Mouse (Mus musculus) cerebellum, postnatal 4 days (tissue): ENCODE measurements around the gene Gm20388.

Experiments
- DNase-seq, 2 experiments: peaks; one replicate each; pipeline ENCODE4 v3.0.0; 2022; ENCODE audit warnings: low spot score in 2 of 2, mixed read lengths in 1 of 2

Gm20388 gene

GRCm38 (mm10) chr8:122784756-122785155 is 2874.1 kb downstream of the Gm20388 start:
- DNase-seq, result no peak

- no peak for DNase-seq
Measured at GRCm38 (mm10) chr8:122789796-122790195, 2879.2 kb downstream of the Gm20388 start.

- DNase-seq, result peak in 1 of 2 experiments; percentile 71
Measured at GRCm38 (mm10) chr8:122793375-122794174, 2882.9 kb downstream of the Gm20388 start.

GRCm38 (mm10) chr8:122794175-122794454 is 2883.5 kb downstream of the Gm20388 start:
- no peak for DNase-seq

GRCm38 (mm10) chr8:122803906-122804761 is 2893.5 kb downstream of the Gm20388 start:
- DNase-seq, result no peak

GRCm38 (mm10) chr8:122805349-122805748 is 2894.7 kb downstream of the Gm20388 start:
- peak; percentile 50 to 84 for DNase-seq

GRCm38 (mm10) chr8:122806956-122807538 is 2896.4 kb downstream of the Gm20388 start:
- DNase-seq, result peak in 1 of 2 experiments; percentile 47

- DNase-seq, result no peak
Measured at GRCm38 (mm10) chr8:122807907-122808306, 2897.3 kb downstream of the Gm20388 start.

GRCm38 (mm10) chr8:122810376-122810775 is 2899.7 kb downstream of the Gm20388 start:
- no peak for DNase-seq

GRCm38 (mm10) chr8:122811870-122812494 is 2901.3 kb downstream of the Gm20388 start:
- no peak for DNase-seq

- no peak for DNase-seq
Measured at GRCm38 (mm10) chr8:122812610-122813250, 2902.1 kb downstream of the Gm20388 start.

- DNase-seq, result no peak
Measured at GRCm38 (mm10) chr8:122814608-122815007, 2904.0 kb downstream of the Gm20388 start.

GRCm38 (mm10) chr8:122816965-122817364 is 2906.3 kb downstream of the Gm20388 start:
- DNase-seq, result no peak

GRCm38 (mm10) chr8:122817724-122818496 is 2907.3 kb downstream of the Gm20388 start:
- no peak for DNase-seq

- DNase-seq, result no peak
Measured at GRCm38 (mm10) chr8:122819776-122820175, 2909.1 kb downstream of the Gm20388 start.

- DNase-seq, result no peak
Measured at GRCm38 (mm10) chr8:122824571-122824970, 2913.9 kb downstream of the Gm20388 start.

- no peak for DNase-seq
Measured at GRCm38 (mm10) chr8:122824986-122825385, 2914.3 kb downstream of the Gm20388 start.

- DNase-seq, result no peak
Measured at GRCm38 (mm10) chr8:122825408-122825807, 2914.8 kb downstream of the Gm20388 start.

- DNase-seq, result no peak
Measured at GRCm38 (mm10) chr8:122829396-122829795, 2918.8 kb downstream of the Gm20388 start.

- peak; percentile 98 for DNase-seq
Measured at GRCm38 (mm10) chr8:122830349-122831061, 2919.9 kb downstream of the Gm20388 start.
